Mouse (Mus musculus): ENCODE results near the gene Vmac. TPM values are rescaled to one million over a fixed set of nuclear protein-coding genes. Genes with fewer than 3 reads are reported as not detected.

The Vmac gene
- total and polyA plus RNA-seq, 3 experiments, result 3.0 to 9.9 (median 4.7) TPM

DNA sequence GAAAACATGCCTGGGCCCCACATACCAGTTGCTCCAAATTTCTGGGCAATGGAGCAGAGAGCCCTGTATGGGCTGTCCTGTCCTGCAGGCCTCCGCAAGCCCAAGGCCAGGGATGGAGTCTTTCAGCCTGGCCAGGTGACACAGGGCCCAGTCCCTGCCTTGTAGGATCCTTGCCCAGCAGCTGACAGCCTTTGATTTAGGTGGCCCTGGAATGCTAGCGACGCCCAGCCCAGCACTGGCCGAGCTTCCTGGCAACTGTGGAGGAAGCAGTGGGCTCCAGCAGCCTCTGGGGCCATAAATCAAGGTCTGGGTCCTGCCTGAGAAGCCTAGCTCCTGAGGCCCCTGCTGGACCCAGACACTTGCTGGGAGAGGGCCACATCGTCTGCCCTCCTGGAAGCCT lies 4.6 kb upstream of the Vmac start:
- no peak overlapping the region for H3K27ac ChIP-seq
- H3K36me3 ChIP-seq (ENCODE audit: control insufficient read depth, insufficient read depth, low read length), result no peaks in the 10 kb centered on the region
- peak in 1 of 2 experiments; percentile 20 for DNase-seq
- H3K79me2 ChIP-seq (replicated peaks; ENCODE audit: control insufficient read depth, insufficient read depth, low read length), result 0 out of 2 replicates have a peak, but pooled peaks cover 3% of the 10 kb centered on the region
- no peak for TF ChIP-seq EP300 (IDR thresholded peaks at IDR 0.05; ENCODE audit: insufficient read depth, low read depth, low read length)
- TF ChIP-seq CTCF (IDR thresholded peaks at IDR 0.05), result no peak
- no peak for TF ChIP-seq POLR2A (IDR thresholded peaks at IDR 0.05; ENCODE audit: insufficient read depth, low read depth, low read length)
- peaks cover 3% of the 10 kb centered on the region for H3K4me1 ChIP-seq (ENCODE audit: control insufficient read depth, insufficient read depth, low read length)
- no peak overlapping the region for H3K9ac ChIP-seq (ENCODE audit: low read depth, low read length)
- no peaks in the 10 kb centered on the region for H3K27me3 ChIP-seq (ENCODE audit: control insufficient read depth, insufficient read depth, low read length)
- no peak overlapping the region for H3K4me3 ChIP-seq
- intact Hi-C loops (cut with DNase I), result no loop called here
- WGBS, result 67% methylated on average over 5 of the region's 5 CpGs

DNA sequence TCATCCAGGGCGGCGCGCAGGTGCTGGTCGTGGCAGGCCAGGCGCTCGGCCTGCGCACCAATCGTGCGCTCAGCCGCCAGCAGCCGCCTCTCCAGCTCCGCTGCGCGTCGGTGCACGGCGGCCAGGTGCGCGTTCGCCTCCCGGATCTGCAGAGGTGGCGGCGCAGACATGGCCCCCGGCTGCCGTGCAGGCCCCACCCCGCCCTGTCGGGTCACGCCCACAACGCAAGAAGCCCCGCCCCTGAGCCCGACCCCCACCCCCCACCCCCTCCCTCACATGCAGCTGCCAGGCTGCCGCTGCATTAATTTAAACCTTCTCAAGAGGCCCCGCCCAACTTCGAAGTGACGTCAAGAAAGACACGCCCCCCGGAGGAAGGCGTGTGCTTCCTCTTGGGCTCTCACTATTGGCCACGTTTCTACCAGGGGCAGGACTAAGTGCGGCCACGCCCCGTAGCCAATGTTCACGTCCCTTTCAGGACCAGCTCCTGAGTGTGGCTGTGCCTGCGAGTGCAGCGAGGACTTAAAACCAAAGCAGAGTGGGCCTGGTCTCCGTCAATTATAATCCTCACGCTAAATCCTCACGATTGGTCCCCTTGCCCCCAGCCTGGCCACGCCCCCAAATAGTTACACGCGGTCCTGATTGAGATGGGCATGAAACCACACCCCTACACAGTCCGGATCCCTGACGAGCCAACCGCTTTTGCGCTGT lies 1.0 kb downstream of the Vmac start:
- peak overlapping the region; percentile 79 for H3K4me3 ChIP-seq
- H3K79me2 ChIP-seq (replicated peaks; ENCODE audit: control insufficient read depth, insufficient read depth, low read length), result 0 out of 2 replicates have a peak, but pooled peaks cover 3% of the 10 kb centered on the region
- H3K4me1 ChIP-seq (ENCODE audit: control insufficient read depth, insufficient read depth, low read length), result peaks cover 4% of the 10 kb centered on the region
- no peaks in the 10 kb centered on the region for H3K27me3 ChIP-seq (ENCODE audit: control insufficient read depth, insufficient read depth, low read length)
- TF ChIP-seq EP300 (IDR thresholded peaks at IDR 0.05; ENCODE audit: insufficient read depth, low read depth, low read length) (no peak), POLR2A (IDR thresholded peaks at IDR 0.05; ENCODE audit: insufficient read depth, low read depth, low read length) (peak; percentile 78)
- DNase-seq, result peak; percentile 95 to 97
- peak overlapping the region; percentile 85 for H3K9ac ChIP-seq (ENCODE audit: low read depth, low read length)
- intact Hi-C loops (cut with DNase I), result loop anchor here (2.0 to 5.0 kb wide), 5 partner anchors 44 to 115 kb away; partner anchors contain the start of genes Catsperd, Lonp1, Ranbp3 and Rfx2
- H3K27ac ChIP-seq, result peak overlapping the region; percentile 97
- under 1% methylated on average over 55 of the region's 55 CpGs for WGBS
- H3K36me3 ChIP-seq (ENCODE audit: control insufficient read depth, insufficient read depth, low read length), result no peaks in the 10 kb centered on the region

DNA sequence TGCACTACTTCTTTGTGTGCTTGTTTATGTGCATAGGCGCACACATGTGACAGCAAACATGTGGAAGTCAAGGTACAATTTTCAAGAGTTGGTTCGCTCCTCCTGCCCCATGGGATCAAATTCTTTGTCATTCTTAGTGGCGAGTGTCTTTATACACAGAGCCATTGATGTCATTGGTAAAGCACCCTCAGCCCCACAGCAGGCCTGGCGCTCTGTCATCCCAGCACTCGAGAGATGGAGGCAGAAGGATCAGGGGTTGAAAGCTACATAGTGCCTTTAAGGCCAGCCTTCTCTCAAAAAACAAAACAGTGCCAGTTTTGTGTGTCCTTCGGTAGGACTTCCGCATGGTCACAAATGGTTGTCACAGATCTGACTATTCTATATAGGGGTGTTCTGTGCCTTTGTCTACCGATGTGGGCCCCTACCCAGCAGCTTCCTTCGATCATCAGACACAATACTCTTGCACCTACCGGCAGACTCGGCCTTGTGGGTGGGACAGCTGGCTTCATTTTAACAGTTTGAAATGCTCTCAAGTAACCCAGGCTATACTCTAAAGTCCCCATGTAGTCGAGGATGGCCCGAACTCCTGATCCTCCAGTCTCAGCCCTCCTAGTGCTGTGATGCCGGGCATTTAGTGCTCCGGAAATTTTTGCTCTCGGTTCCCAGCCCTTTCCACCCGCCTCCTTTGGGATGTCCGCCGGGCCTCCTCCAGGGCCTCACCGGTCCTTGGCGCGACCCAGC lies 1.7 kb downstream of the Vmac start:
- WGBS, result 29% methylated on average over 22 of the region's 22 CpGs
- TF ChIP-seq POLR2A (IDR thresholded peaks at IDR 0.05; ENCODE audit: insufficient read depth, low read depth, low read length) (no peak), EP300 (IDR thresholded peaks at IDR 0.05; ENCODE audit: insufficient read depth, low read depth, low read length) (no peak), CTCF (IDR thresholded peaks at IDR 0.05) (no peak)
- H3K4me1 ChIP-seq (ENCODE audit: control insufficient read depth, insufficient read depth, low read length), result peaks cover 4% of the 10 kb centered on the region
- DNase-seq, result no peak
- peak overlapping the region; percentile 85 for H3K9ac ChIP-seq (ENCODE audit: low read depth, low read length)
- H3K79me2 ChIP-seq (replicated peaks; ENCODE audit: control insufficient read depth, insufficient read depth, low read length), result 0 out of 2 replicates have a peak, but pooled peaks cover 3% of the 10 kb centered on the region
- intact Hi-C loops (cut with DNase I), result loop anchor here (2.0 to 5.0 kb wide), 5 partner anchors 43 to 116 kb away; partner anchors contain the start of genes Catsperd, Lonp1, Ranbp3 and Rfx2
- H3K27ac ChIP-seq, result peak overlapping the region; percentile 80
- H3K4me3 ChIP-seq, result peak overlapping the region; percentile 79
- no peaks in the 10 kb centered on the region for H3K36me3 ChIP-seq (ENCODE audit: control insufficient read depth, insufficient read depth, low read length)
- no peaks in the 10 kb centered on the region for H3K27me3 ChIP-seq (ENCODE audit: control insufficient read depth, insufficient read depth, low read length)

DNA sequence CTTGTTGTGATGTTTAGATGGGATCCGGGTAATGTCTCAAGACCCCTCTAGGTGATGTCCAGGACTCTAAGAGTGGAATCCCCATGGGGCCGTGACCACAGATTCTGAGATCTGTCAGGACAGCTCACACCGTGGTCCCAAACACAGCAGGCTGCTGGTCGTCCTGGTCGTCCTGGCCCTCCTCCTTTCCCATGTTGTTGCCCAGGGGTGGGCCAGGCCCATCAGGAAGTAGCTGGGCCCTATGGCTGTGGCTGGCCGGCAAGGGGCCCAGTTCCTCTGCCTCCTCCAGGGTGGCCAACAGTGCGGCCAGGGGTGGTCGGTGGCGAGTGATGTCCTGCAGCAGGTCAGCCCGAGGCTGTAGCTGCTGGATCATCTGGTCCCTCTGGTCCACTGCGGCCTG lies 2.5 kb downstream of the Vmac start:
- WGBS, result 66% methylated on average over 11 of the region's 11 CpGs

DNA sequence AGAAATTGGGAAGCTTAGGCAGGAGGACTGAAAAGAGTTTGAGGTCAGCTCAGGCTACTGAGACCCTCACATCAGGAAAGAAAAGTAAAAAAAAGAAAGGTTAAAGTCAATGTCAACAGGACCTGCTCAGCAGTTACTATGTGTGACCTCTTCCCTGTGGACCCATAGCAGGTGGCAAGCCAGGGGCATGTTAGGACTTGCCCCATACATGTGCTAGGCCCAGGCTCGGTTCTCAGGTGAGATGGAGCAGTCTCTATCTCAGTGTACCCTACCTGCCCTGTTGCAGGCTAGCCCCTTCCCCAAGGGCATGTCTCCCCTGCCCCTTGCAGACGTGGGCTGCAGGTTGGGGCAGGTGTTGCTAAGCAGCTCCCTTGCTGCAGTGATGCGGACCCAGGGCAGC lies 8.1 kb downstream of the Vmac start:
- no peaks in the 10 kb centered on the region for H3K4me1 ChIP-seq (ENCODE audit: control insufficient read depth, insufficient read depth, low read length)
- H3K27ac ChIP-seq, result no peak overlapping the region
- 91% methylated on average over 3 of the region's 3 CpGs for WGBS
- no peak overlapping the region for H3K9ac ChIP-seq (ENCODE audit: low read depth, low read length)
- H3K4me3 ChIP-seq, result no peak overlapping the region
- no peaks in the 10 kb centered on the region for H3K27me3 ChIP-seq (ENCODE audit: control insufficient read depth, insufficient read depth, low read length)
- H3K79me2 ChIP-seq (replicated peaks; ENCODE audit: control insufficient read depth, insufficient read depth, low read length), result no peaks in the 10 kb centered on the region
- no peak for TF ChIP-seq EP300 (IDR thresholded peaks at IDR 0.05; ENCODE audit: insufficient read depth, low read depth, low read length)
- TF ChIP-seq POLR2A (IDR thresholded peaks at IDR 0.05; ENCODE audit: insufficient read depth, low read depth, low read length), result no peak
- no peak for TF ChIP-seq CTCF (IDR thresholded peaks at IDR 0.05)
- intact Hi-C loops (cut with DNase I), result no loop called here
- no peaks in the 10 kb centered on the region for H3K36me3 ChIP-seq (ENCODE audit: control insufficient read depth, insufficient read depth, low read length)
- no peak for DNase-seq

More for the DNA sequence above, 2.5 kb downstream of the Vmac start:
- no peak for DNase-seq
- intact Hi-C loops (cut with DNase I), result loop anchor here (5.0 kb wide), 3 partner anchors 88 to 117 kb away; partner anchors contain the start of genes Catsperd, Lonp1, Rfx2 and Rpl36
- H3K79me2 ChIP-seq (replicated peaks; ENCODE audit: control insufficient read depth, insufficient read depth, low read length), result 0 out of 2 replicates have a peak, but pooled peaks cover 3% of the 10 kb centered on the region
- no peak for TF ChIP-seq EP300 (IDR thresholded peaks at IDR 0.05; ENCODE audit: insufficient read depth, low read depth, low read length)
- TF ChIP-seq POLR2A (IDR thresholded peaks at IDR 0.05; ENCODE audit: insufficient read depth, low read depth, low read length), result no peak
- TF ChIP-seq CTCF (IDR thresholded peaks at IDR 0.05), result no peak
- no peak overlapping the region for H3K27ac ChIP-seq
- no peak overlapping the region for H3K4me3 ChIP-seq
- no peaks in the 10 kb centered on the region for H3K36me3 ChIP-seq (ENCODE audit: control insufficient read depth, insufficient read depth, low read length)
- H3K4me1 ChIP-seq (ENCODE audit: control insufficient read depth, insufficient read depth, low read length), result peaks cover 4% of the 10 kb centered on the region
- no peak overlapping the region for H3K9ac ChIP-seq (ENCODE audit: low read depth, low read length)
- no peaks in the 10 kb centered on the region for H3K27me3 ChIP-seq (ENCODE audit: control insufficient read depth, insufficient read depth, low read length)

All from heart, adult 2 months (tissue).